Mouse (Mus musculus) lung, adult 2 months (tissue): Measurements from ENCODE around the gene Mast4.

Experiments used
- CTCF ChIP-seq: fragments of 200-500 bp; IDR thresholded peaks from 2 replicates; pipeline ENCODE4 v1.5.1; 2011; ENCODE audit warnings: mild to moderate bottlenecking, low read length, control low read depth; ENCODE audit not compliant: insufficient read depth
- POLR2A ChIP-seq: fragments of 200-500 bp; IDR thresholded peaks from 2 replicates; pipeline ENCODE4 v1.6.1; 2011; ENCODE audit warnings: low read depth, mild to moderate bottlenecking, control low read depth, low read length, borderline replicate concordance; ENCODE audit errors: extremely low read depth

GRCm38 (mm10) chr13:103095491-103095890 is 238.8 kb downstream of the Mast4 start:
- TF ChIP-seq CTCF (no peak), POLR2A (no peak)
